Mouse (Mus musculus): ENCODE results near the gene Smg1. TPM values are rescaled to one million over a fixed set of nuclear protein-coding genes. Genes with fewer than 3 reads are reported as not detected.

Gene Smg1
- polyA plus RNA-seq, 1 experiment = 43.2 TPM

DNA sequence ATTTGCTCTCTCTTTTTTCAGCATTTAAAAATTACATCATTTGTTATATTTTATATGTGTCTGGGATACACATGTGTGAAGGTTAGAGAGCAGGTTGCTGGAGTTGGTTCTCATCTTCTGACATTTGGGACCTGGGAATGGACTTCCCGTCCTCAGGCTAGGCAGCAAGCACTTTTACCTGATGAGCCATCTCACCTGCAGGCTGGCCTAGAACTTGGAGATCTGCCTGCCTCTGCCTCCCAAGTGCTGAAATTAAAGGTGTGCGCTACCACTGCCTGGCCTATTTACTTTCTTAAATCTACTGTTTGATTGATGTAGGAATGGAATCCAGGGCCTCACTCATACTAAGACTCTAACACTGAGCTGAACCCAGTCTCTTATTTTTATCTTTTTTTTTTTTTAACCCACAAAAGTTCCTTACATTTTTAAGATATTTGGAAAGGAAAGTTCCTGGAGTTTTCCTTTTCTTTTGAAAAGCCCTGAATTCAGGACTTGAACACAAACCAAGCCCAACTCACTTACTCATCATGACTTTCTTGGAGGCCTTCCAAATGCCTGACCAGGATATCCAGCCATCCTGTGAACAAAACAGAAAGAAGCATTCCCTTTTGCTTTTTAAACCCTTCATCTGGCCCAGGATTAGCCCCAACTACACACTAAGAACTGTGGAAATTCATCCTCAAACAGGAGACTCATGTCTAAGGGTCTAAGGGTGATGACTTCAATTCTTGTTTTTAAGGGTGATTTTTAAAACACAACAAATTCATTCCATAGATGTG lies 8.1 kb upstream of the Smg1 start:
- H3K4me3 ChIP-seq (ENCODE audit: insufficient read depth, low read length) = no peak overlapping the region
- H3K27ac ChIP-seq (ENCODE audit: insufficient read depth, low read depth, low read length) = no peak overlapping the region
- peaks cover 7% of the 10 kb centered on the region for H3K4me1 ChIP-seq (ENCODE audit: control insufficient read depth, insufficient read depth, low read length)
- no peak for TF ChIP-seq POLR2A (IDR thresholded peaks at IDR 0.05; ENCODE audit: borderline replicate concordance, low read depth, low read length)
- TF ChIP-seq CTCF (IDR thresholded peaks at IDR 0.05; ENCODE audit: low read depth, low read length) = no peak

DNA sequence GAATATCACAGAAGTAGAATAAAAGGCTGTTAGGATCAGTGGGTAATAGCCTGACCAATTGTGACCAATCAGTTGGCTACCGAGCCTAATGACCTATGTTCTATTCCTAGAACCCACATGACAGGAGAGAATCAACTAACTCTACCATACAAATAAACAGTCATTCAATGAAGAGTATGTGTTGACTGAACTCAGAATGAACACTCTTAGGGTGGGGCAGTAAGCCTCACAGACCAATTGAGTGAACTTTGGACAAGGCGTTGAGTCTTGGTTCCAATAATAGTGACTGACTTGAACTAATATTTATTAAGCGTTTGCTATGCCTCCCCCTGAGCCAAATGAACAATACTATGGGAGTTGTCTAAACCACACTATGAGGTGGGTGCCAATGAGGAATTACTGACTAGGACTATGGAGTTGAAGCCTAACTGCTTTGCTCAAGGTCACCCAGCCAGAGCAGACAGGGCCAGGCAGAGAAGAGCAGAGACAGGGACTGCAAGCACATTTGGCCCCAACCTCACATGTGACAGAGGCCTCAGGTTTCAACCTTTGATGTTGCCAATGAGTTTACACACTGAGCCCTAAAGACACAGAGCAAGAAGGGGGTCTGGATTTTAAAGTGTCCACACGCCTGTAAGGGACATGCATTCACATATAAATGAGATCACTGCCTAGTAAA lies 7.2 kb upstream of the Smg1 start:
- Histone ChIP-seq H3K27ac (ENCODE audit: insufficient read depth, low read depth, low read length) (no peak overlapping the region), H3K4me1 (ENCODE audit: control insufficient read depth, insufficient read depth, low read length) (peaks cover 7% of the 10 kb centered on the region), H3K4me3 (ENCODE audit: insufficient read depth, low read length) (no peak overlapping the region)
- TF ChIP-seq CTCF (IDR thresholded peaks at IDR 0.05; ENCODE audit: low read depth, low read length) (no peak), POLR2A (IDR thresholded peaks at IDR 0.05; ENCODE audit: borderline replicate concordance, low read depth, low read length) (no peak)

DNA sequence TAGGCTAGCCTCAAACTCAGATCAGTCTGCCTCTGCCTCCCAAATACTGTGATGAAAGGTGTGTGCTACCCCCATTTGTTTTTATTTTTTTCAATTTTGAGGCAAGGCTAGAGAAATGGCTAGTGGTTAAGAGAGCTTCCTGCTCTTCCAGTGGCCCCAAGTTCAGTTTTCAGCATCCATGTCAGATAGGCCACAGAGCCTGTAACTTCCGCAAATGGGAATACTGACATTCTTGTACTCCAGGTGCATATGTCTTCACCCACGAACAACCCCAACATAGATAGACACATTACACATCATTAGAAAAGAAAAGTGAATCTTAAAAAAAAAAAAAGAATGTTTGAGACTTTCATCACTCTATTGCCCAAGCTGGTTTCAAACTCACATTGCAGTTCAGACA lies 6.1 kb upstream of the Smg1 start:
- H3K27ac ChIP-seq (ENCODE audit: insufficient read depth, low read depth, low read length) = no peak overlapping the region
- H3K4me1 ChIP-seq (ENCODE audit: control insufficient read depth, insufficient read depth, low read length) = peaks cover 7% of the 10 kb centered on the region
- TF ChIP-seq CTCF (IDR thresholded peaks at IDR 0.05; ENCODE audit: low read depth, low read length) (no peak), POLR2A (IDR thresholded peaks at IDR 0.05; ENCODE audit: borderline replicate concordance, low read depth, low read length) (no peak)
- H3K4me3 ChIP-seq (ENCODE audit: insufficient read depth, low read length) = no peak overlapping the region

DNA sequence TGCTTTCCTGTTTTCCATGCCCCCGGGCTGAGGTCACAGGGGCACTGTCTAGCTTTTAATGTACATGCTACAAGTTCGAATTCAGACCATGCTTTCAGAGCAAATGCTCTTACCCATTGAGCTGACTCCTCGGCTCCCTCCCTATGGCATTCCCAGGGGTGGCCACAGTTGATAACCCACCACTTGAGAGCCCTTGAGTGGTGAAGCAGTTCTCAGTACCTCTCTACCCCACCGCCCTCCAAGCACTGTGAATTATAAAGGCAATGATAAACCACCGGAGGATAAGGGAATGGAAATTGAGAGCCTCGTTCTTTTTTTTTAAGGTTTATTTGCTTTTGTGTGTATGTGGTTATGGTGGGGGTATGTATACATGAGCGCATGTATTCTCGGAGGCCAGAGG lies 4.6 kb upstream of the Smg1 start:
- H3K4me3 ChIP-seq (ENCODE audit: insufficient read depth, low read length) = no peak overlapping the region
- no peak overlapping the region for H3K27ac ChIP-seq (ENCODE audit: insufficient read depth, low read depth, low read length)
- TF ChIP-seq POLR2A (IDR thresholded peaks at IDR 0.05; ENCODE audit: borderline replicate concordance, low read depth, low read length) (no peak), CTCF (IDR thresholded peaks at IDR 0.05; ENCODE audit: low read depth, low read length) (no peak)
- H3K4me1 ChIP-seq (ENCODE audit: control insufficient read depth, insufficient read depth, low read length) = peaks cover 7% of the 10 kb centered on the region

DNA sequence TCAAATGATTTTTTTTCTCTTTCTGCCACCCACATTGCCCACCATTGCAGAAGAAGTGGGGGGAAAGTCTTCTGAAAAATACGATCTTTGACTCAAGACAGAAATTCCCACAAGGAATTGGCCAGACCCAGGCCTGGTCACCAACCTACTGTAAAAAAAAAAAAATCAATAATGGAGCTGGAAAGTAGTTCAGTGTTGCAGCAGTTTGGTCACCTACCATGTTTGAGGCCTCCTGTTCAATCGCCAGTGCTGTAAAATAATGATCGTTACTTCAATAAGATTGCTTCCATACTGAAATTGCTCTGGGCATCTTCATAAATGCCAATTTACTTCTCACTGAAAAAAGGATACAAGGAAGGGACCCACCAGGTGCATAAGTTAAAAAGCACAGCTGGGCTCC lies 1.8 kb upstream of the Smg1 start:
- TF ChIP-seq POLR2A (IDR thresholded peaks at IDR 0.05; ENCODE audit: borderline replicate concordance, low read depth, low read length) = no peak
- TF ChIP-seq CTCF (IDR thresholded peaks at IDR 0.05; ENCODE audit: low read depth, low read length) = no peak
- Histone ChIP-seq H3K4me3 (ENCODE audit: insufficient read depth, low read length) (no peak overlapping the region), H3K27ac (ENCODE audit: insufficient read depth, low read depth, low read length) (no peak overlapping the region)

DNA sequence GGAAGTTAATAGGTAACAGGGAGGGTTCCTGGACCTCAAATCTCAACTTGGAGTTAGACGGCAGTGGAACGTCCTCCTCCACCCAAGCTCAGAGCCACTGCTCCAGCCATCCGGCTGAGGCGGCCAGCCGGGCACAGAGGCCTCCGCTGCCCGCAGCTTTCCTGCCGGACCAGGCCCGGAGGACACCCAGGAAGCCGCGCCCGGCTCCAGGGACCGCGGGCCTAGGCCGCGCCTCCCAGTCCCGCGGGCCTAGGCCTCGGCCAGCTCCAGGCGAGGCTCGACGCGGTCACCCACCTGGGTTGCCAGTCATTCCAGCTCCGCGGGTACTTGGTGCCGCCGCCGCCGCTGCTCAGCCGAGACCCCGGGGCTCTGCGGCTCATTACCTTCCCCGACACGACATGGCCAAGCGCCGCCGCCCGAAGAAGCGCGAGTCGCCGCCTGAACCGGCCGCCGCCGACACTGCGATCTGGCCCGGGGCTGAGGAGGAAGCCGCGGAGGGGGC lies 508 bp downstream of the Smg1 start:
- H3K4me3 ChIP-seq (ENCODE audit: insufficient read depth, low read length) = peak overlapping the region; percentile 77

More for the DNA sequence above, 1.8 kb upstream of the Smg1 start:
- H3K4me1 ChIP-seq (ENCODE audit: control insufficient read depth, insufficient read depth, low read length) = peaks cover 3% of the 10 kb centered on the region; the same call in 1 of the 2 replicates

DNA sequence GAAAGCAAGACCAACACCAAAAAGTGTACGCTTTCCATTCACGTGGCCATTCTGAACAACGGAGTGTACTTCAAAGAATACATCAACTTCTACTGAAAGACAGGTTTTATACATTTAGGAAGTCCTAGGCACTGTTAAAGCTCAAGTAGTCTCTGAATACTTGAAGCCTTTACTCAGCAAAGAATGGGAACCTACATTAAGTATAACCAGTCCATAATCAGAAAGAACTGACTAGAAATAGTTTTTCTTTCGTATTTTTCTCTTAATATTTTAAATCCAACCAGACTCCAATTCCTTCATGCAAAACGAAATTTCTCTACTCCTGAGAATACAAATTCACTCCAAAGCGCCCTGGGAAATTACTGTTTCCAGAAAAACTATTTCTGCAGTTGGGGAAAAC lies 1.2 kb downstream of the Smg1 start:
- no peak overlapping the region; the same call in 1 of the 2 replicates for H3K27ac ChIP-seq (ENCODE audit: insufficient read depth, low read depth, low read length)

More for the DNA sequence above, 508 bp downstream of the Smg1 start:
- H3K4me1 ChIP-seq (ENCODE audit: control insufficient read depth, insufficient read depth, low read length) = peaks cover 6% of the 10 kb centered on the region
- H3K27ac ChIP-seq (ENCODE audit: insufficient read depth, low read depth, low read length) = peak overlapping the region; percentile 83
- no peak for TF ChIP-seq CTCF (IDR thresholded peaks at IDR 0.05; ENCODE audit: low read depth, low read length)
- no peak for TF ChIP-seq POLR2A (IDR thresholded peaks at IDR 0.05; ENCODE audit: borderline replicate concordance, low read depth, low read length)

DNA sequence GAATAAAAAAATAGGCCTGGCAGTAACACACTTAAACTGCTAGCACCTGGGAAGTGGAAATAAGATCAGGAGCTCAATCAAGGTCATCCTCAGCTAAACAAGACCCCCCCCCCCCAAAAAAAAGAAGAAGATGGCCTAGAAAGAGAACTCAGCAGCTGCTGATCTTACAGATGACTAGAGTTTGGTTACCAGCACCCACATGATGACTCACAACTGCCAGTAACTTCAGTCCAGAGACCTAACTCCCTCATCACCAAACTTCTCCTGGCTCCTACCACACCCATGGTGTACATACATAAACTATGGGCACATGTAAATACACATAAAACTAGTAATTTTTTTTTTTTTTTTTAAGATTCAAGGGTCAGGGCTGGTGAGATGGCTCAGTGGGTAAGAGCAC lies 3.1 kb downstream of the Smg1 start:
- Histone ChIP-seq H3K27ac (ENCODE audit: insufficient read depth, low read depth, low read length) (no peak overlapping the region), H3K4me3 (ENCODE audit: insufficient read depth, low read length) (no peak overlapping the region), H3K4me1 (ENCODE audit: control insufficient read depth, insufficient read depth, low read length) (peaks cover 6% of the 10 kb centered on the region)
- TF ChIP-seq POLR2A (IDR thresholded peaks at IDR 0.05; ENCODE audit: borderline replicate concordance, low read depth, low read length) (no peak), CTCF (IDR thresholded peaks at IDR 0.05; ENCODE audit: low read depth, low read length) (no peak)

More for the DNA sequence above, 1.2 kb downstream of the Smg1 start:
- TF ChIP-seq CTCF (IDR thresholded peaks at IDR 0.05; ENCODE audit: low read depth, low read length) (no peak), POLR2A (IDR thresholded peaks at IDR 0.05; ENCODE audit: borderline replicate concordance, low read depth, low read length) (no peak)
- Histone ChIP-seq H3K4me3 (ENCODE audit: insufficient read depth, low read length) (peak overlapping the region; percentile 77), H3K4me1 (ENCODE audit: control insufficient read depth, insufficient read depth, low read length) (peaks cover 6% of the 10 kb centered on the region)

DNA sequence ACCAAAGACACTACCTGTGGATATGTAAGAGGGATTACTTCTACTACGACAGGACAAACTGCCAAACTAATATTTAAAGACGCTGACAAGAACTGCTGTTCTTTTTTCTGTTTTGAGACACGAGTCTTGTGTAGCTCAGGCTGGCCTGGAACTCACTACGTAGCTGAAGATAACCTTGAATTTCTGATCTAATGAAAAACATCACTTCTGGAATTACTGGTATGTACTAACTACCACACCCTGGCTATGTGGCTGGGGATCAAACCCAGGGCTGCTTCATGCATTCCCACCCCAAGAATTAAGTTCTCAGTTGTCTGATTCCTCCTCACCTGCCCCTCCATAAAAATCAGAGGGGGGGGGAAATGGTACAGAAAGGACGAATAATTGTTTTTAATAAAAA lies 3.5 kb downstream of the Smg1 start:
- TF ChIP-seq POLR2A (IDR thresholded peaks at IDR 0.05; ENCODE audit: borderline replicate concordance, low read depth, low read length) (no peak), CTCF (IDR thresholded peaks at IDR 0.05; ENCODE audit: low read depth, low read length) (no peak)
- H3K4me1 ChIP-seq (ENCODE audit: control insufficient read depth, insufficient read depth, low read length) = peaks cover 7% of the 10 kb centered on the region
- no peak overlapping the region for H3K27ac ChIP-seq (ENCODE audit: insufficient read depth, low read depth, low read length)
- no peak overlapping the region for H3K4me3 ChIP-seq (ENCODE audit: insufficient read depth, low read length)

DNA sequence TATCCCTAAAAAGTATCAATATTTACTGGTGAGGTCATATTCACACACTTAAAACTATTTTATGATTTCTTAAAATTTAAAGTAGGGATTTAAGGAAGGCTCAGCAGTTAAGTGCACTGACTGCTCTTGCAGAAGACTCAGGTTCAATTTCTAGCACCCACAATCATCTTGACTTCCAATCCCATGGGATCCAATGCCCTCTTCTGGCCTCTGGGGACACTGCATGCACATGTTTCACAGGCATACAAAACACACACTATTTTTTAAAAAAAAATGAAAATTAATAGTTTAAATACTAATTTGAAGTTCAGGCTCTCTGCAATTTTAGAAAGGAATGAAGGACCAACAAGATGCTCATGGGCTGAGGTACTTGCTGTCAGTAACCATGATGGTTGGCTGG lies 6.5 kb downstream of the Smg1 start:
- H3K27ac ChIP-seq (ENCODE audit: insufficient read depth, low read depth, low read length) = no peak overlapping the region
- no peak overlapping the region for H3K4me3 ChIP-seq (ENCODE audit: insufficient read depth, low read length)
- H3K4me1 ChIP-seq (ENCODE audit: control insufficient read depth, insufficient read depth, low read length) = peaks cover 17% of the 10 kb centered on the region
- no peak for TF ChIP-seq POLR2A (IDR thresholded peaks at IDR 0.05; ENCODE audit: borderline replicate concordance, low read depth, low read length)
- TF ChIP-seq CTCF (IDR thresholded peaks at IDR 0.05; ENCODE audit: low read depth, low read length) = no peak

All from bone marrow macrophage, adult 2 months (primary cell).